Comparison of ENCODE assay signal across 9 mouse cellular contexts in genomic region chr7:73183761-73184160, GRCm38 (mm10).
DNase-seq lines count a peak whose midpoint lies in the region; ATAC-seq lines count a peak whose summit lies in the region.
"Had no signal": no experiment of that assay in that cellular context is flagged by ENCODE, and none has a peak within 500 bp of the region (broad histone marks: within the 10 kb centered on the region; RNA-seq: fewer than 3 reads in every experiment).

No protein-coding gene starts in this region.

- no peaks in the 10 kb centered on the region for H3K36me3 ChIP-seq in kidney, embryonic 16.5 days (ENCODE audit: insufficient read depth, low read length)
- H3K36me3 ChIP-seq in midbrain, embryonic 13.5 days, result no peaks in the 10 kb centered on the region

- no peak overlapping the region for H3K4me2 ChIP-seq in kidney, embryonic 16.5 days (replicated peaks; ENCODE audit: low read depth, low read length)
- no peak overlapping the region for H3K4me2 ChIP-seq in midbrain, embryonic 13.5 days (replicated peaks)

- H3K27ac ChIP-seq in kidney, embryonic 16.5 days (ENCODE audit: low read length), result no peak overlapping the region
- peak overlapping the region; percentile 87 for H3K27ac ChIP-seq in midbrain, embryonic 13.5 days

- 87% methylated on average over 8 of the region's 8 CpGs for WGBS in kidney, embryonic 16.5 days
- WGBS in midbrain, embryonic 13.5 days, result 56% methylated on average over 8 of the region's 8 CpGs

- no peaks in the 10 kb centered on the region for H3K27me3 ChIP-seq in kidney, embryonic 16.5 days (ENCODE audit: insufficient read depth, low read length)
- H3K27me3 ChIP-seq in midbrain, embryonic 13.5 days, result no peaks in the 10 kb centered on the region

- H3K9ac ChIP-seq in kidney, embryonic 16.5 days (replicated peaks; ENCODE audit: low read length), result no peak overlapping the region
- H3K9ac ChIP-seq in midbrain, embryonic 13.5 days (replicated peaks), result no peak overlapping the region

- H3K4me3 ChIP-seq in kidney, embryonic 16.5 days (ENCODE audit: low read length), result no peak overlapping the region
- H3K4me3 ChIP-seq in midbrain, embryonic 13.5 days (replicated peaks), result no peak overlapping the region

- ATAC-seq in kidney, embryonic 16.5 days (ENCODE audit: low FRiP score, low TSS enrichment), result no peak
- ATAC-seq in midbrain, embryonic 13.5 days, result no peak
- ATAC-seq: intestine, postnatal 0 days had no signal

- peaks cover 4% of the 10 kb centered on the region; the same call in 1 of the 2 replicates for H3K9me3 ChIP-seq in kidney, embryonic 16.5 days (ENCODE audit: low read length)
- no peaks in the 10 kb centered on the region; the same call in 1 of the 2 replicates for H3K9me3 ChIP-seq in midbrain, embryonic 13.5 days

- H3K4me1 ChIP-seq in kidney, embryonic 16.5 days (ENCODE audit: insufficient read depth, low read length), result no peaks in the 10 kb centered on the region
- peaks cover 38% of the 10 kb centered on the region for H3K4me1 ChIP-seq in midbrain, embryonic 13.5 days (replicated peaks)

- peak; percentile 24 for DNase-seq in kidney, postnatal 10 days
- DNase-seq in adrenal gland, postnatal 36 days, result peak; percentile 20 to 37
- DNase-seq in gastrocnemius, postnatal 25 days, result peak; percentile 79
- DNase-seq in embryo, embryonic 9.5 days (ENCODE audit: extremely low spot score), result no peak
- DNase-seq in yolk sac, embryonic 10.5 days (ENCODE audit: low spot score), result no peak
- DNase-seq in kidney, adult 18-20 months, result no peak

Comparison
In these comparisons a context has a peak if more than half of its experiments do, and no peak if none do; other contexts are left out.
1. DNase-seq: peak in kidney, postnatal 10 days (single experiment), adrenal gland, postnatal 36 days (2 of 2) and gastrocnemius, postnatal 25 days (single experiment); none in embryo, embryonic 9.5 days (single experiment), yolk sac, embryonic 10.5 days (single experiment) and kidney, adult 18-20 months (single experiment).